In genomic region chr4:46658946-46659345, GRCm38 (mm10) we compare ENCODE assay signal across 26 mouse cellular contexts.
"Had no signal": no experiment of that assay in that cellular context is flagged by ENCODE, and none has a peak within 500 bp of the region (broad histone marks: within the 10 kb centered on the region; RNA-seq: fewer than 3 reads in every experiment).

No protein-coding gene starts in this region.

- H3K9me3 ChIP-seq: embryonic facial prominence, embryonic 10.5 days; embryonic facial prominence, embryonic 12.5 days; embryonic facial prominence, embryonic 13.5 days; embryonic facial prominence, embryonic 15.5 days; forebrain, embryonic 10.5 days; forebrain, embryonic 12.5 days; forebrain, embryonic 13.5 days; forebrain, embryonic 15.5 days; heart, embryonic 10.5 days had no signal

- H3K4me2 ChIP-seq: embryonic facial prominence, embryonic 12.5 days; embryonic facial prominence, embryonic 13.5 days; embryonic facial prominence, embryonic 15.5 days; forebrain, embryonic 12.5 days; forebrain, embryonic 13.5 days; forebrain, embryonic 15.5 days; heart, embryonic 11.5 days had no signal

- DNase-seq: cerebellum, adult 8-10 months; cerebellum, adult 9-10 months; cerebellum, adult 9-11 months; embryo, embryonic 11 days; forebrain, postnatal 0 days; gastrocnemius, adult 2 months; gastrocnemius, postnatal 10 days; gastrocnemius, postnatal 14 days; gastrocnemius, postnatal 25 days; gastrocnemius, postnatal 36 days; heart, adult 11 months; heart, adult 18-20 months; heart, adult 2 months had no signal

- H3K9ac ChIP-seq: embryonic facial prominence, embryonic 12.5 days; embryonic facial prominence, embryonic 13.5 days; embryonic facial prominence, embryonic 15.5 days; forebrain, embryonic 12.5 days; forebrain, embryonic 13.5 days; forebrain, embryonic 15.5 days; forebrain, postnatal 0 days had no signal

- H3K27me3 ChIP-seq: embryonic facial prominence, embryonic 12.5 days; embryonic facial prominence, embryonic 13.5 days; embryonic facial prominence, embryonic 15.5 days; forebrain, embryonic 15.5 days had no signal

- H3K36me3 ChIP-seq: embryonic facial prominence, embryonic 10.5 days; embryonic facial prominence, embryonic 12.5 days; embryonic facial prominence, embryonic 13.5 days; embryonic facial prominence, embryonic 15.5 days; forebrain, embryonic 10.5 days; forebrain, embryonic 12.5 days; forebrain, embryonic 15.5 days; heart, embryonic 10.5 days had no signal

- H3K4me3 ChIP-seq: embryonic facial prominence, embryonic 10.5 days; embryonic facial prominence, embryonic 12.5 days; embryonic facial prominence, embryonic 13.5 days; embryonic facial prominence, embryonic 15.5 days; erythroblast, embryonic 14.5 days; forebrain, embryonic 10.5 days; forebrain, embryonic 12.5 days; forebrain, embryonic 13.5 days; forebrain, embryonic 15.5 days; gastrocnemius, adult 2 months; heart, adult 2 months; heart, embryonic 10.5 days had no signal

- H3K4me1 ChIP-seq: forebrain, embryonic 15.5 days had no signal

- ATAC-seq: forebrain, embryonic 13.5 days; forebrain, embryonic 14.5 days; forebrain, embryonic 15.5 days; forebrain, embryonic 16.5 days; forebrain, postnatal 0 days had no signal

- H3K27ac ChIP-seq: embryonic facial prominence, embryonic 10.5 days; embryonic facial prominence, embryonic 12.5 days; embryonic facial prominence, embryonic 13.5 days; embryonic facial prominence, embryonic 15.5 days; forebrain, embryonic 10.5 days; forebrain, embryonic 12.5 days; forebrain, embryonic 13.5 days; forebrain, embryonic 15.5 days; gastrocnemius, adult 2 months; heart, adult 2 months; heart, embryonic 10.5 days had no signal
